Mouse (Mus musculus) embryonic facial prominence, embryonic 11.5 days (tissue): ENCODE results near the gene Sdk1. TPM values are rescaled to one million over a fixed set of nuclear protein-coding genes. Genes with fewer than 3 reads are reported as not detected.

Source experiments
- ATAC-seq: fragments of 200-750 bp; cut with Nextera tagmentation; replicated peaks from 2 replicates; pipeline ENCODE4 v1.8.0; 2017; ENCODE audit warnings: low read depth; ENCODE audit not compliant: insufficient number of reproducible peaks, low FRiP score, low TSS enrichment
- DNase-seq: peaks from one replicate; pipeline ENCODE4 v3.0.0-alpha.2; 2015; ENCODE audit warnings: low spot score
- H3K27ac ChIP-seq: fragments of 300-500 bp; sonication (generic); replicated peaks from 2 replicates; pipeline ENCODE4 v1.5.1; 2014; ENCODE audit warnings: mild to moderate bottlenecking, low read depth, low read length, control low read depth
- H3K27me3 ChIP-seq: fragments of 300-500 bp; sonication (generic); 2 replicates; pipeline ENCODE4 v1.6.1; 2014; ENCODE audit warnings: mild to moderate bottlenecking, low read length, moderate library complexity, mixed read lengths; ENCODE audit not compliant: control insufficient read depth, insufficient read depth
- H3K36me3 ChIP-seq: fragments of 300-500 bp; sonication (generic); replicated peaks from 2 replicates; pipeline ENCODE4 v1.6.1; 2014; ENCODE audit warnings: low read depth, mild to moderate bottlenecking, low read length, moderate library complexity, mixed read lengths; ENCODE audit not compliant: control insufficient read depth, insufficient read depth
- H3K4me1 ChIP-seq: fragments of 300-500 bp; sonication (generic); 2 replicates; pipeline ENCODE4 v1.6.1; 2014; ENCODE audit warnings: low read length, mixed read lengths; ENCODE audit not compliant: control insufficient read depth, insufficient read depth
- H3K4me2 ChIP-seq: fragments of 300-500 bp; sonication (generic); 2 replicates; pipeline ENCODE4 v1.6.1; 2014; ENCODE audit warnings: low read depth, mild to moderate bottlenecking, control low read depth, low read length, moderate library complexity
- H3K4me3 ChIP-seq: fragments of 300-500 bp; sonication (generic); 2 replicates; pipeline ENCODE4 v1.5.1; 2014; ENCODE audit warnings: low read depth, low read length, control low read depth
- H3K9ac ChIP-seq: fragments of 300-500 bp; sonication (generic); replicated peaks from 2 replicates; pipeline ENCODE4 v1.6.1; 2014; ENCODE audit warnings: mild to moderate bottlenecking, control low read depth, low read length
- H3K9me3 ChIP-seq: fragments of 300-500 bp; sonication (generic); replicated peaks from 2 replicates; pipeline ENCODE4 v1.6.1; 2016; ENCODE audit warnings: mild to moderate bottlenecking, low read length, inconsistent platforms, mixed read lengths; ENCODE audit not compliant: control insufficient read depth
- WGBS: fragments of 180-500 bp; shearing (Covaris S2); extraction: QIAGEN DNeasy Blood & Tissue Kit; methylation state at CpG from one replicate; pipeline ENCODE4 v1.1.7; 2014; 5-methylcytosine and 5-hydroxymethylcytosine counted together
- polyA plus RNA-seq: library from polyadenylated mRNA; unstranded; fragments of >200 nt; fragmentation: Nextera tagmentation; extraction: Ambion mirVana; gene quantifications from 2 replicates; pipeline ENCODE4 v1.2.1, GENCODE M21; 2014

Sdk1 gene
- polyA plus RNA-seq, 1 experiment from 2014 or later, result 1.2 TPM

DNA sequence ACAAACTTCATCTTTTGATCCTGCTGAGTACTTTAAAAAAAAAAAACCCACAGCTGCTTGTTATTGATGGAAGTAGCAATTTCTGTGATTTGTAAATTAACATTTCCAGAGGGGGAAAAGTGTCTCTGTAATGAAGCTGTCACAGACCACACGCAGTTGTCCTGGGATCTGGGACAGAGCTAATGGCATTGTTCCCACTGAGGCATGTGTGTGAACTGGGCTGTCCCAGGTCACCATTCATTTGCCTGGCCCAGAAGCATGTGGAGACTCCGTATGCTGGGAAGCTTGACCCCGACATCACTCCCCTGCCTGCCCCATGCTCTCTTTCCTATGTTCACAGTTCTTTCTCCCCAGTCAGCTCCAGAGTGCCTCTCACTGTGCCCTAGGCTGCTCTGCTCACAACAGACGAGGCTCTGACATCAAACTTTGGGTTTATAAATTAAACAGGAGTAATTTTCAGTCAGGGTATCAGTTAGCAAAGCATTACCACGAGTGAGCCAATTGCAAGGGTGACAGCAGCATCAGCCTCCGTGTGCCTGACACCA, 408.6 kb downstream of the Sdk1 start:
- Histone ChIP-seq H3K27ac (no peak overlapping the region), H3K36me3 (no peaks in the 10 kb centered on the region), H3K9ac (no peak overlapping the region), H3K9me3 (no peaks in the 10 kb centered on the region), H3K27me3 (no peaks in the 10 kb centered on the region), H3K4me3 (no peak overlapping the region), H3K4me2 (no peak overlapping the region), H3K4me1 (no peaks in the 10 kb centered on the region)
- DNase-seq, result no peak
- WGBS, result 52% methylated on average over 6 of the region's 6 CpGs
- ATAC-seq, result no peak

GRCm38 (mm10) chr5:141651690-141652377, 410.5 kb downstream of the Sdk1 start:
- ATAC-seq (no peak), DNase-seq (no peak)
- Histone ChIP-seq H3K27ac (no peak overlapping the region), H3K9ac (no peak overlapping the region), H3K4me1 (no peaks in the 10 kb centered on the region), H3K4me2 (no peak overlapping the region), H3K27me3 (no peaks in the 10 kb centered on the region), H3K36me3 (no peaks in the 10 kb centered on the region), H3K4me3 (no peak overlapping the region), H3K9me3 (no peaks in the 10 kb centered on the region)
- 87% methylated on average over 4 of the region's 4 CpGs for WGBS

- ATAC-seq (no peak), DNase-seq (no peak)
- Histone ChIP-seq H3K9me3 (no peaks in the 10 kb centered on the region), H3K27me3 (no peaks in the 10 kb centered on the region), H3K9ac (no peak overlapping the region), H3K4me1 (no peaks in the 10 kb centered on the region), H3K27ac (no peak overlapping the region), H3K4me3 (no peak overlapping the region), H3K36me3 (no peaks in the 10 kb centered on the region), H3K4me2 (no peak overlapping the region)
- 76% methylated on average over 1 of the region's 1 CpGs for WGBS
Measured at GRCm38 (mm10) chr5:141676371-141676770, 435.1 kb downstream of the Sdk1 start.

GRCm38 (mm10) chr5:141677034-141677433, 435.7 kb downstream of the Sdk1 start:
- DNase-seq, result no peak
- H3K9ac ChIP-seq, result no peak overlapping the region
- no peaks in the 10 kb centered on the region for H3K27me3 ChIP-seq
- no peak for ATAC-seq
- no peaks in the 10 kb centered on the region for H3K36me3 ChIP-seq
- H3K4me1 ChIP-seq, result no peaks in the 10 kb centered on the region
- no peak overlapping the region for H3K4me2 ChIP-seq
- 91% methylated on average over 1 of the region's 1 CpGs for WGBS
- H3K4me3 ChIP-seq, result no peak overlapping the region
- H3K27ac ChIP-seq, result no peak overlapping the region
- H3K9me3 ChIP-seq, result no peaks in the 10 kb centered on the region

DNA sequence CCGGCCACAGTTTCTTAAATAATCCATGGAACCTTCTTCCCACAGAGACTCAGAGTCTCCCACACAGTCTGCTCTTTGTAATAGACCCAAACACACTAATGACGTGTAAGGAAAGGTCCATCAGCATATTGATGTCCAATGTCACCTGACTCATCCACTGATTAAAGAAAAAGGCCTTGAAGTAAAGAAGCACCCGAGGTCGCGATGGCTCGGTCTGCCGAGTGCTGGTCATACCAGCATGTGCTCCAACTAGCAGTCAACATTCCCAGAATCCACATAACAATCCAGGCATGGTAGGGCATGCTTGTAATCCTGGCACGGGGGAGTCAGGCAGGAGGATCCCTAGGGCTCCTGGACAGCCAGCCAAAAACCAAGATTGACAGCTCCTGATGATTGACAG, 436.6 kb downstream of the Sdk1 start:
- H3K4me1 ChIP-seq, result no peaks in the 10 kb centered on the region
- no peak for DNase-seq
- no peaks in the 10 kb centered on the region for H3K27me3 ChIP-seq
- no peaks in the 10 kb centered on the region for H3K36me3 ChIP-seq
- no peak overlapping the region for H3K4me2 ChIP-seq
- no peaks in the 10 kb centered on the region for H3K9me3 ChIP-seq
- H3K27ac ChIP-seq, result no peak overlapping the region
- WGBS, result 88% methylated on average over 8 of the region's 8 CpGs
- H3K4me3 ChIP-seq, result no peak overlapping the region
- ATAC-seq, result no peak
- H3K9ac ChIP-seq, result no peak overlapping the region

- whole genome bisulfite sequencing, result 60% methylated on average over 7 of the region's 7 CpGs
- DNase-seq, result no peak
Measured at GRCm38 (mm10) chr5:141686876-141687420, 445.7 kb downstream of the Sdk1 start.

DNA sequence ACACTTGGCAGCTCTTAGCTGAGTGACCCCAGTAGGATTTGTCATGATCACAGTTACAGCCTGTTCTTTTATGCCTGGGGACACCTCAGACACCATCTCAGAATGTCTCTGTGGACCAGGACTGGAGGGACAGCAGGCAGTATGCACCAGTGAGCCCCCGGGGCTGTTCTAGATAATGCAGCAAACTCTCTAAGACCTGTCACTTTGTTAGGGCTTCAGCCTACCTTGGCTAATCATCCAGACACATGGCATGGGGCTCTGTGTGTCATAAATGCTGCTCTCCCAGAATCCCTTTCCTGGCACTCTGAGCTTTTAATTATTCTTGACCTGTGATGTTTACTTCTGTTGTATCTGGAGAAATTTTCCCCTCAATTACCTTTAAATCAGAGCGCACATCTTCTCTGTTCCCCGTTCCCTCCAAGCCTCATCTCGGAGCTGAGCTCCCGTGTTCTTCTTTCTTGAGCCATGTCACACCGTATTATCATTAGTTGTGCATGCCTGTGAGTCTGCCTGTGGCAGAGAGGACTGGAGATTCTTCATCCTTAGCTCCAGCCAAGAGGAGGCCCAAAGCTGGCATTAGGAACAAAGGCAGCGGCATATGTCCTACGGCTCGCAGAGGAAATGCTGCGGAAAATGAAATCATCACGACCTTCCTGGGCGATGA, 448.3 kb downstream of the Sdk1 start:
- Histone ChIP-seq H3K9ac (no peak overlapping the region), H3K4me3 (no peak overlapping the region), H3K4me1 (no peaks in the 10 kb centered on the region), H3K27me3 (no peaks in the 10 kb centered on the region), H3K27ac (no peak overlapping the region), H3K4me2 (no peak overlapping the region), H3K36me3 (no peaks in the 10 kb centered on the region), H3K9me3 (no peaks in the 10 kb centered on the region)
- DNase-seq (no peak), ATAC-seq (no peak)
- WGBS, result 87% methylated on average over 12 of the region's 12 CpGs

More at GRCm38 (mm10) chr5:141686876-141687420, 445.7 kb downstream of the Sdk1 start:
- H3K4me1 ChIP-seq, result no peaks in the 10 kb centered on the region
- H3K27ac ChIP-seq, result no peak overlapping the region
- no peaks in the 10 kb centered on the region for H3K27me3 ChIP-seq
- no peak overlapping the region for H3K4me3 ChIP-seq
- no peak overlapping the region for H3K4me2 ChIP-seq
- ATAC-seq, result no peak
- no peak overlapping the region for H3K9ac ChIP-seq
- H3K36me3 ChIP-seq, result no peaks in the 10 kb centered on the region
- no peaks in the 10 kb centered on the region for H3K9me3 ChIP-seq

- Histone ChIP-seq H3K36me3 (no peaks in the 10 kb centered on the region), H3K27ac (no peak overlapping the region), H3K27me3 (no peaks in the 10 kb centered on the region), H3K9me3 (no peaks in the 10 kb centered on the region), H3K9ac (no peak overlapping the region), H3K4me2 (no peak overlapping the region), H3K4me3 (no peak overlapping the region), H3K4me1 (no peaks in the 10 kb centered on the region)
- no peak for DNase-seq
- WGBS, result 82% methylated on average over 7 of the region's 7 CpGs
- ATAC-seq, result no peak
Measured at GRCm38 (mm10) chr5:141691482-141691975, 450.2 kb downstream of the Sdk1 start.
